Mouse (Mus musculus) leukemia stem cell, adult 10-12 weeks (primary cell): ENCODE measurements around the gene Olfr1287. TPM values are rescaled to one million over a fixed set of nuclear protein-coding genes. Genes with fewer than 3 reads are reported as not detected.

Source experiments
- polyA plus RNA-seq: library from polyadenylated mRNA; stranded (reverse); fragments of >175 nt; gene quantifications from 2 replicates; pipeline ENCODE4 v1.2.3, GENCODE M21; 2012; ENCODE audit warnings: low replicate concordance

Olfr1287 gene
- polyA plus RNA-seq = not detected in 2 replicates

GRCm38 (mm10) chr2:111448842-111449241 is at the start of gene Olfr1287:
TSS of gene Olfr1287 (plus strand) at chr2:111449142.

GRCm38 (mm10) chr2:111422931-111423330 is 26.0 kb upstream of the Olfr1287 start, which contains the start of gene Olfr1286:
TSS of gene Olfr1286 (minus strand) at chr2:111423115.

GRCm38 (mm10) chr2:111473801-111474200 is 24.9 kb downstream of the Olfr1287 start, which contains the start of gene Olfr1288:
TSS of gene Olfr1288 (plus strand) at chr2:111474101.

GRCm38 (mm10) chr2:111480519-111480918 is 31.6 kb downstream of the Olfr1287 start, which contains the start of gene Olfr1289:
TSS of gene Olfr1289 (plus strand) at chr2:111480819.

GRCm38 (mm10) chr2:111493729-111494128 is 44.8 kb downstream of the Olfr1287 start, which contains the start of gene Olfr1290:
TSS of gene Olfr1290 (minus strand) at chr2:111493829.

GRCm38 (mm10) chr2:111496880-111497279 is 47.9 kb downstream of the Olfr1287 start, which contains the start of gene Olfr1291-ps1:
TSS of gene Olfr1291-ps1 (plus strand) at chr2:111497180.

Other genes starting within 250 kb of the Olfr1287 start
- not detected in 2 replicates for gene 4930430A15Rik, start 219.5 kb upstream of the Olfr1287 start, polyA plus RNA-seq
- gene Olfr1275, start 213.9 kb upstream of the Olfr1287 start, polyA plus RNA-seq = not detected in 2 replicates
- gene Olfr1276, start 194.6 kb upstream of the Olfr1287 start, polyA plus RNA-seq = 0.03 TPM in 1 of 2 replicates, not detected in the other
- gene Olfr1277, start 175.0 kb upstream of the Olfr1287 start, polyA plus RNA-seq = not detected in 2 replicates
- gene Olfr1278, start 159.0 kb upstream of the Olfr1287 start, polyA plus RNA-seq = not detected in 2 replicates
- gene Olfr1279, start 148.5 kb upstream of the Olfr1287 start, polyA plus RNA-seq = not detected in 2 replicates
- not detected in 2 replicates for gene Olfr1280, start 135.1 kb upstream of the Olfr1287 start, polyA plus RNA-seq
- gene Olfr1281, start 122.6 kb upstream of the Olfr1287 start, polyA plus RNA-seq = not detected in 2 replicates
- gene Olfr1282, start 113.1 kb upstream of the Olfr1287 start, polyA plus RNA-seq = not detected in 2 replicates
- not detected in 2 replicates for gene Olfr1283, start 82.4 kb upstream of the Olfr1287 start, polyA plus RNA-seq
- gene Olfr1284, start 73.6 kb upstream of the Olfr1287 start, polyA plus RNA-seq = not detected in 2 replicates
- gene Olfr1286, start 26.0 kb upstream of the Olfr1287 start, polyA plus RNA-seq = not detected in 2 replicates
- not detected in 2 replicates for gene Olfr1288, start 25.0 kb downstream of the Olfr1287 start, polyA plus RNA-seq
- not detected in 2 replicates for gene Olfr1289, start 31.7 kb downstream of the Olfr1287 start, polyA plus RNA-seq
- gene Olfr1290, start 44.7 kb downstream of the Olfr1287 start, polyA plus RNA-seq = not detected in 2 replicates
- gene Olfr1291-ps1, start 48.0 kb downstream of the Olfr1287 start, polyA plus RNA-seq = not detected in 2 replicates
- not detected in 2 replicates for gene Olfr1293-ps, start 76.1 kb downstream of the Olfr1287 start, polyA plus RNA-seq
- gene Olfr1294, start 91.1 kb downstream of the Olfr1287 start, polyA plus RNA-seq = not detected in 2 replicates
- gene Olfr1295, start 120.5 kb downstream of the Olfr1287 start, polyA plus RNA-seq = not detected in 2 replicates
- gene Olfr1297, start 177.4 kb downstream of the Olfr1287 start, polyA plus RNA-seq = not detected in 2 replicates
- gene Olfr1298, start 200.1 kb downstream of the Olfr1287 start, polyA plus RNA-seq = not detected in 2 replicates
- not detected in 2 replicates for gene Olfr1299, start 212.3 kb downstream of the Olfr1287 start, polyA plus RNA-seq